Mouse (Mus musculus) limb, embryonic 10.5 days (tissue): Measurements from ENCODE around the gene Fzd7. TPM values are rescaled to one million over a fixed set of nuclear protein-coding genes. Genes with fewer than 3 reads are reported as not detected.
A peak's percentile ranks its signal among the peaks of the same experiment; 100 is the strongest.

Source experiments
- DNase-seq: peaks from one replicate; pipeline ENCODE4 v3.0.0-alpha.2; 2017; ENCODE audit warnings: low spot score
- H3K27ac ChIP-seq: fragments of 300-500 bp; sonication (generic); 2 replicates; pipeline ENCODE4 v1.5.1; 2016; ENCODE audit warnings: mild to moderate bottlenecking
- H3K27me3 ChIP-seq: fragments of 300-500 bp; sonication (generic); 2 replicates; pipeline ENCODE4 v1.6.1; 2016; ENCODE audit warnings: low read depth, mild to moderate bottlenecking; ENCODE audit not compliant: poor library complexity, severe bottlenecking
- H3K36me3 ChIP-seq: fragments of 300-500 bp; sonication (generic); 2 replicates; pipeline ENCODE4 v1.6.1; 2016; ENCODE audit warnings: mild to moderate bottlenecking, moderate library complexity
- H3K4me1 ChIP-seq: fragments of 300-500 bp; sonication (generic); 2 replicates; pipeline ENCODE4 v1.6.1; 2016
- H3K4me3 ChIP-seq: fragments of 300-500 bp; sonication (generic); 2 replicates; pipeline ENCODE4 v1.5.1; 2016; ENCODE audit warnings: mild to moderate bottlenecking, moderate library complexity
- H3K9me3 ChIP-seq: fragments of 300-500 bp; sonication (generic); replicated peaks from 2 replicates; pipeline ENCODE4 v1.6.1; 2016; ENCODE audit warnings: mild to moderate bottlenecking
- WGBS: fragments of 180-500 bp; shearing (Covaris S2); methylation state at CpG from one replicate; pipeline ENCODE4 v1.1.7; 2016; 5-methylcytosine and 5-hydroxymethylcytosine counted together
- polyA plus RNA-seq: library from polyadenylated mRNA; unstranded; fragments of >200 nt; fragmentation: Nextera tagmentation; extraction: Ambion mirVana; gene quantifications from 2 replicates; pipeline ENCODE4 v1.2.1, GENCODE M21; 2016

Gene Fzd7
- polyA plus RNA-seq, 1 experiment from 2014 or later = 13.2 TPM

DNA sequence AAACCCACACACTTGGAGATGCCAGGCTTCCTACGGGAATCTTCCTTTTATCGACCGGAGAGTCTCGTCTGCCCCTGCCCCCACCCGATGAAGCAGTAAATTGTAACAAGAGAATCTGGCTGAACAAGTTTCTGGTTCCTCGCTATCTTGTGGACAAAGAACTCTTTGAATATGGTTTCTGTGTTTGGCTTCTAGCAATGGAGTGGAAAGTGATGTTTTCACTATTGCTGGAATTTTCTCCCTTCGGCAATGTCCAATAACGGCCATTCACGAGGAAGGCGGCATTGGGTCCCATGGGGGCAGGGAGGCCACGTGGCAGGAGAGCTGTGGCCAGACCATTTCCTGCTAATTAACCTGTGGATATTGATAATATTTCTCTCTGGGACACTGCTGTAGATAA is 32.8 kb upstream of the Fzd7 start:
- Histone ChIP-seq H3K36me3 (no peaks in the 10 kb centered on the region), H3K4me3 (no peak overlapping the region), H3K27me3 (no peaks in the 10 kb centered on the region), H3K4me1 (peaks cover 49% of the 10 kb centered on the region), H3K9me3 (no peaks in the 10 kb centered on the region), H3K27ac (peak overlapping the region; percentile 70)
- peak; percentile 62 for DNase-seq
- 22% methylated on average over 11 of the region's 11 CpGs for WGBS

DNA sequence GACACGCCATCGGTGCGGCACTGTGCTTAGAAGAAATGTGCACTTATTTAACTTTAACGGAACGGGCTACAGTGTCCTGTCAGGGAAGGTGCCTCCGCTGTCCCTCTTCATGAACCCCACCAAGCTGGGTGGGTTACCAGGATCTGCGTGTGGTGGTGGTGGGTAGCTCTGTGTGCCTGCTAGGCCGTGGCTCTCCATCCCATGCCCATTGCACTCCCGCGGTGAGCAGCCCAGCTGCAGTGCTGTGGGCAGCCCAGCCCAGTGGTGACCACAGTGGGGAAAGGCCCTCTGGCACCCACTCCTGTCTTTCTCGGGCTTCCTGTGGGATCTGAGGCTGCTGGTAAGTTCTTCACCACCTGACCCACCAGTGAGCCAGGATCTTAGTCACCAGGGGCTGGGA is 31.3 kb upstream of the Fzd7 start:
- Histone ChIP-seq H3K4me1 (peaks cover 55% of the 10 kb centered on the region), H3K27ac (peak overlapping the region; percentile 70), H3K9me3 (no peaks in the 10 kb centered on the region), H3K36me3 (no peaks in the 10 kb centered on the region), H3K4me3 (no peak overlapping the region), H3K27me3 (no peaks in the 10 kb centered on the region)
- no peak for DNase-seq
- WGBS = 80% methylated on average over 11 of the region's 11 CpGs

DNA sequence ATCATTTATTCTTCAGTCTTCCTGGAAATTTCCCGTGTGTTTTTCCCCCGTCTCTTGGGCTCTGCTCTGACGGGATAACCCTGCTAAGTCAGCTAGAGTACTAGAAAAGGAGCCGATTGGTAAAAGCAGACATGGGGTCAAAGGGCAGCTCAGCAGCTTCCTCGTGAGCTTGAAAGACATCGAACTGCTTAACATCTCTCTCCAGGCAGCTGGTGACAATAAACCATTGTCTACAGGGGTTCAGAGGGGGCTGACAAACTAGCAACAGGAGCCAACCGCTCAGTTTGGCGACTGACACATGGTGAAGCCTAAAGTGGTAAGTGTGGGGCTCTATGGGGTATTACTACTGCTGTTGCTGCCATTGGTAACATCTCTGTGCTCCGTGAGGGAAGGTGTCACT is 30.6 kb upstream of the Fzd7 start:
- H3K9me3 ChIP-seq = no peaks in the 10 kb centered on the region

DNA sequence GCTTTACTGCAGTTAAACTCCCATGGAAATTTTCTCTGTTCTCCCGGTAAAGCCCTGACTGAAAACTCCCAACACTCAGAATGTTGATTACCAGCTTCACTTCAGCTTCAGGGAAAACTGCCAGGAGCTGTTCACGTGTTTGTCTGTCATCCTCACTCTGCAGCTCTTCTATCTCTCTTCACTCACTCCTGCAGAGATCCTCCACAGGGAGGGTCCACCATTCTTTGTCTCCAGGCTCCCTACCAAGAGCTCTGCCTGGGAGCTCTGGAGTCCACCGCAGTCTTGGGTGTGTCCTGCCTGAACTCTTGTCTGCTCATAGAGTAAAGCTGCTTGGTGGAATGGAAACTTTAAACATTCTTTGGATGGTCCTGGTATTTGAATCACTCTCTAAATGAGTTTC is 25.4 kb upstream of the Fzd7 start:
- peak overlapping the region; percentile 67; the same call in 1 of the 2 replicates for H3K27ac ChIP-seq
- 43% methylated on average over 3 of the region's 3 CpGs for WGBS
- no peak for DNase-seq
- peaks cover 53% of the 10 kb centered on the region for H3K4me1 ChIP-seq
- no peaks in the 10 kb centered on the region for H3K27me3 ChIP-seq
- H3K4me3 ChIP-seq = no peak overlapping the region
- no peaks in the 10 kb centered on the region for H3K9me3 ChIP-seq
- H3K36me3 ChIP-seq = no peaks in the 10 kb centered on the region

More for the DNA sequence above, 30.6 kb upstream of the Fzd7 start:
- Histone ChIP-seq H3K27ac (peak overlapping the region; percentile 70; the same call in 1 of the 2 replicates), H3K4me1 (peaks cover 62% of the 10 kb centered on the region), H3K27me3 (no peaks in the 10 kb centered on the region), H3K4me3 (no peak overlapping the region), H3K36me3 (no peaks in the 10 kb centered on the region)
- WGBS = 7% methylated on average over 9 of the region's 9 CpGs
- DNase-seq = no peak

DNA sequence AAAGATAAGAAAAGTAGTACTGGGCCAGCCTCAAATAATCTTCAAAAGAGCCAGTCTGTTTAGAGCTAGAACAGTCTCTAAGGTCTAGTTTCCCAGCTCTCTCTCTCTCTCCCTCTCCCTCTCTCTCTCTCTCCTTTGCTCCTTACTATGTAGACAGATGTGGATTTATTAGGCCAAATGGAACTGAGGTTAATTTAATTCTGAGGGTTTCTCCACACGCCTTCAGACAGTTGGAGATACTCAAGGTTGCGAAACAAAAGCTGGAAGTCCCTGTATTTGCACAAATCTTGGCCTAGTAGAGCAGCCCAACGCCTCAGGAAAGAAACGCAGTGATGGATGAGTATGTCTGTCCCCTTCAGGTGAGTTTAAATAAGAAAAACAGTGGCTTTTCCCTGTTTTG is 24.4 kb upstream of the Fzd7 start:
- peak overlapping the region; percentile 84 for H3K27ac ChIP-seq

DNA sequence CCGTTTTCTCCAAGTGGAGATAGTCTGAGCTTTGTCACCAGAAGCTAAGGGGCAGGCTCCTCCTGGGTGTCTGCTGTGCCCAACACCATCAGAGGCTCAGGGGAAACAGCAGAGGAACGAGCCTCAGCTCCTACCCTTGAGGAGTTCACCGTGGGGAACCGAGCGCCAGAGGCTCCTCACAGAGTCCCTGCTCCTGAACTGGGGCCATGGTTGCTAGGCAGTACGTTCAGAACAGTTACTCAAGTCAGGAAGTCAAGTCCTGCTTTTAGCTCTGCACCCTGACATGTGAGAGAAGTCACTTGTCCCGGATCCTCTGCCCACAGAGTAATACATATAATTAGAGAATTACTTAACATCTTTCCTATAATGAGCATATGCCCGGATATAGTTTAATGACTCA is 23.3 kb upstream of the Fzd7 start:
- no peak for DNase-seq
- WGBS = 29% methylated on average over 8 of the region's 8 CpGs
- peaks cover 54% of the 10 kb centered on the region for H3K4me1 ChIP-seq
- H3K4me3 ChIP-seq = no peak overlapping the region
- no peaks in the 10 kb centered on the region for H3K36me3 ChIP-seq
- H3K27ac ChIP-seq = peak overlapping the region; percentile 84
- H3K27me3 ChIP-seq = no peaks in the 10 kb centered on the region
- no peaks in the 10 kb centered on the region for H3K9me3 ChIP-seq

More for the DNA sequence above, 24.4 kb upstream of the Fzd7 start:
- Histone ChIP-seq H3K36me3 (no peaks in the 10 kb centered on the region), H3K4me1 (peaks cover 54% of the 10 kb centered on the region), H3K4me3 (no peak overlapping the region), H3K9me3 (no peaks in the 10 kb centered on the region), H3K27me3 (no peaks in the 10 kb centered on the region)
- WGBS = 58% methylated on average over 4 of the region's 4 CpGs
- DNase-seq = no peak

DNA sequence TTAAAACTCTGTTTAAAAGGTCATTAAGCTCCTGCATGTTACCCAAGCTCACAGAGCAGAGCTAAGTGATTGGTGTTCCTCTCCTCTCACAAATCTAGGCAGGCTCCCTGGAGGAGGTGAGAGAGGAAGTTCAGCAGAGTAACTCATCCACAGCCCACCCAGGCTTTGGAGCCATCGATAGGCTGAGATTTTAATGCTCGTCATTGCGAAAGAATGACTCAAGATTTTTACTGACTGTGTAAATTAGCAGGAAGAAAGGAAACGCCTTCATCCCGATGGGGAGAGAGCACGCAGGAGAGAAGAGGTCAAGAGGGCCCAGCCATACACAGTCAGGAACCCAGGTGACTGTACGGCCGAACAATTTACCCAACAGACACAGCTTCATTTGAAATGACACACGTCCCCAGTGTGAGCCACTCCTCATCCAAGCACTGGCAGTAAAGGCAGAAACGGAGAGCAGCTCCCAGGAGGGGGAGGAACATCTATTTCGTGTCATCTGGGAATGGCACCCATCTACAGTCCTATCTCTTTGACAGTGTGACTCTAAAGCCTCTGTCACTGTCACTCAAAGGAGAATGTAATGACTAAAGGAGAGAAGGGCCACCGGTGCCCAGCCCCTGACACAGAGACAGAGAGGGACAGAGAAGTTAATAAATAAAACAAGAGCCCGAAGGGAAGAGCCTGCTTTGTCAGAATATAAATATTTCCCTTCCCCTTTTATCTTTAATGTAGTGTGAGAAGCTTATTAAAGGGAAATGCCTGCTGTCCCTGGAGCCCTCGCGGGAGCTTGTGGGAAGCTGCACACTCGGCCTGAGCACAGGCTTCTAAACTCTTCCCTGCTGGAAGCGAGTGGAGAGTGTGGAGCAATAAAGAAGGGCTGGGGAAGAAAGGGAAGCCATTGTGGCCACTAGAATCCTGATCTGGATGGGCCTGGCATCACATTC is 17.3 kb upstream of the Fzd7 start:
- WGBS = 48% methylated on average over 17 of the region's 17 CpGs
- Histone ChIP-seq H3K27ac (peak overlapping the region; percentile 46), H3K9me3 (no peaks in the 10 kb centered on the region), H3K36me3 (no peaks in the 10 kb centered on the region), H3K27me3 (no peaks in the 10 kb centered on the region), H3K4me3 (no peak overlapping the region), H3K4me1 (peaks cover 30% of the 10 kb centered on the region)
- DNase-seq = no peak

DNA sequence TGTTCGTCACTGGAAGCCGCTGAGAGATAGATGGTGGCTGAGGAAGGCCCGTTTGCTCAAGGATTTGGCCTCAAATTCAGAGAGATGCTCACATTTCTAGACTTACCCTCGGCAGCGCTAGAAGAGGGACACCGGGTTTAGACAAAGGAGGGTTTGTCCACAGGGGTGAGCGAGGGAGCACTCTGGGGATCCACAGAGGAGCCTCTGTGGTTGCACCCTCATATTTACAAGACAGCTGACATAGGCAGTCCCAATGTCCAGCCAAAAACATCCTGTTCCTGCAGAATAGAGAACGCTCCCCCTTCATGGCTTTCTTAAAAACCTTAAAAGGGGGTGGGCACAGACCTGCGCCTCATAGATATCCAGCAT is 16.6 kb upstream of the Fzd7 start:
- Histone ChIP-seq H3K36me3 (no peaks in the 10 kb centered on the region), H3K27ac (peak overlapping the region; percentile 46), H3K4me3 (no peak overlapping the region), H3K9me3 (no peaks in the 10 kb centered on the region), H3K27me3 (no peaks in the 10 kb centered on the region), H3K4me1 (peaks cover 35% of the 10 kb centered on the region)
- WGBS = 82% methylated on average over 9 of the region's 9 CpGs
- DNase-seq = no peak

DNA sequence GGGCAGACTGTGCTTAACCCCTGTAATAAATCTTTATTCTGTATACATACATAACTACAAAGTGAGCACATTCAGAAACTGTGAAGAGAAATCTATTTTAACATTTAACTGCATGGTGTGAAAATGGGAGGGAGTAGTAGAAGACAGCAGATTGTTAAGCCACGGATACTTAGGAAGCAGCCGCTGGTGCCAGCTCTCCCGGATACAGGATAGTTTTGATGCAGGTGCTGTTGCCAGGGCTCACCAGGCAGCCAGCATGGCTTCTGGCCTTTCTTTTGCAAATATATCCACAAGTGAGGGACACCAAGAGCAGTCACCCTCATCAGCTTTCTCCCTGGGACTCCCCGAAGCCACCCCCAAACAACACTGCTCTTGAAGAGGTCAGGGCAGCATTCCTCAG is 13.1 kb upstream of the Fzd7 start:
- H3K27ac ChIP-seq = no peak overlapping the region
- no peak overlapping the region for H3K4me3 ChIP-seq
- H3K36me3 ChIP-seq = no peaks in the 10 kb centered on the region
- H3K27me3 ChIP-seq = no peaks in the 10 kb centered on the region
- 18% methylated on average over 4 of the region's 4 CpGs for WGBS
- H3K4me1 ChIP-seq = peaks cover 56% of the 10 kb centered on the region
- H3K9me3 ChIP-seq = no peaks in the 10 kb centered on the region
- no peak for DNase-seq

DNA sequence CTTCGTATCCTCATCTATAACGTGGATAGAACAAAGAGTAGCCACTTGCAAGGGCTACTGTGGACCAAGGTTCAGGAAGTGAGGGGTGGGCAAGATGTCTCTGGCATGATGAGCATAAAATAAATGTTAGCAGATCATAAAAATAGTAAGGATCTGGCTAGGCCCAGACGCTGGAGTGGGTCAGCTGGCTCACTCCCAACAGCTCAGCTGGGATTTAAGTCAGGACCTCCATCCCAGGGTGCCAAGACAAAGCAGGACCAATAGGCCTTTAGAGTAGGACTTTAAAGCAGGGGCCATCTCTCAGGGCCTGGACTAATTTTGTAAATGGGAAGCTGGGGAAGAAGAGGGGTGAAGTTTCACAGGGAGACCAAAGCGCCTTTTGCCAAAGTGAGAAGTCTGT is 11.5 kb upstream of the Fzd7 start:
- 32% methylated on average over 4 of the region's 4 CpGs for WGBS
- Histone ChIP-seq H3K4me1 (peaks cover 40% of the 10 kb centered on the region), H3K36me3 (no peaks in the 10 kb centered on the region), H3K27me3 (no peaks in the 10 kb centered on the region), H3K27ac (peak overlapping the region; percentile 66), H3K9me3 (no peaks in the 10 kb centered on the region), H3K4me3 (no peak overlapping the region)
- no peak for DNase-seq

DNA sequence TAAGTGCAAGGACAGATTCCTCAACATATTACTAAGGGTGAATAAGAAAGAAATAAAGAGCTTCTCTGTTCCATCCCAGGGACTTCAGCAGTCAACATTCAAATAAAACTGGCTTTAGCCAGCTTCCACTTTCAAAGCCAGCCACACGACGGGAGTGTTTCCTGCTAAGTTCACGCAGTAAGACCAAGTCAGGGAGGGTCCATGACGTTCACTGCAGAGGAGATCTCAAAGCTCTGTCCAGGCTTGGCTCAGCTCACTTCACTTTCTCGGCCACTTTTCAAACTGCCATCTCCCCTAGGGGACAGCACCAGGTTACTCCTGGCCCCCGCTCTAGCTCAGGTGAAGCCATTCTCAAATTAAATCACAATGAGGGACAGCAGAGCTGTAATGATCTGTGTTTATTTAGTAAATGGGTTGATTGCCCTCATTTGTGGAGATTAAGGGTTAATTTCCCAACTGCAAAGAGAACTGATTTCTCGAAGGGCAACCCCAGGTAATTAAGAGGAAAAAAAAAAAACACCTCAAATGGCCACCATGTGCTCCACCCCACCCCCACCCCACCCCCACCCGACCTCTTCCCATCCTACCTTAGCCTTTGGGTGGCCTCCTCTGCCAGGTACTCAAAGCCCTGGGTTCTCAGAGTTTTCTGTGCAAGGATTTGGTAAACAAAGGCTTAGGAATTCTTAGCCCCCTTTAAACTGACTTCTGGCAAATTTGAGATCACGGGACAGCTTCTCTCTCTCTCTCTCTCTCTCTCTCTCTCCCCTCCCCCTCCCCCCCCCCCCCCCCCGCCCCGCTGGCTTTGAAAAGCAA is 9.7 kb upstream of the Fzd7 start:
- Histone ChIP-seq H3K36me3 (no peaks in the 10 kb centered on the region), H3K27me3 (no peaks in the 10 kb centered on the region), H3K27ac (peak overlapping the region; percentile 73), H3K4me1 (peaks cover 40% of the 10 kb centered on the region), H3K9me3 (no peaks in the 10 kb centered on the region), H3K4me3 (peak overlapping the region; percentile 8; the same call in 1 of the 2 replicates)
- DNase-seq = no peak
- 6% methylated on average over 9 of the region's 11 CpGs for WGBS

DNA sequence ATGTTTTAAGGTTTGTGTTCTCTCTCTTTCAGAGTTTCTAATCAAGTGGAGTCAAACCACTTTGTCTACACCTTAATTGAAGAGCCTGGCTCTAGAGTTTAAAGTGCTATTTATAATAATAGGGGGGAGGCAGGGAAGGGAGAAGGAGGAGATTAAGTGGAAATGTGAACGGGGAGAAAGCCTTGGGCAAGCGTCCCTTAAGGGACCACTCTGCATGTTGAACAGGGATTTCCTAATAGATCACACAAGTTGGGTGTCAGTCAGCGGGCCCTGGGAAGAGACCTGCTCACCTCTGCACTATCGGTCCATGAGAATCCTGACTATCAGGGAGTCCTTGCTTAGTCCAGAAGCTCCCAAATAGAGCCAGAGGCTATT is 9.1 kb upstream of the Fzd7 start:
- H3K36me3 ChIP-seq = no peaks in the 10 kb centered on the region
- H3K27ac ChIP-seq = peak overlapping the region; percentile 73
- 10% methylated on average over 4 of the region's 4 CpGs for WGBS
- H3K9me3 ChIP-seq = no peaks in the 10 kb centered on the region
- no peaks in the 10 kb centered on the region for H3K27me3 ChIP-seq
- DNase-seq = no peak
- H3K4me1 ChIP-seq = peaks cover 40% of the 10 kb centered on the region
- 0 out of 2 replicates have a peak overlapping the region, but pooled peaks have one; percentile 8 for H3K4me3 ChIP-seq

DNA sequence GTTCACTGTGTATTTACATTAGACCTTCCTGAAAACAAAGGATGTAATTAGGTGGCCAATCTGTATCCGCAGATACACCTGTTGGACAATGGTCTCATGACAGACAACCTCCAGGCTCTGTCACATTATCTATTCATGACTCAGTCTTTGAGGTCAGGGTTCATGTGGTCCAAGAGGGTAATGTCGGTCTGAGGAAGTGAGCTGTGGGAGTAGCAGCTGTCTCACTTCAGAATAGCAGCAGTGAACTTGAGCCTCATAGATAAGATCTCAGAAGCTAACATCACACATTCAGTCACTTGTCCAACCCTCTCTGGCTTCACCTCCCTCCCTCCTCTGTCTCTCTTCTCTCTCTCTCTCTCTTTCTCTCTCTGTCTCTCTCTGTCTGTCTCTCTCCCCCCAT is 6.6 kb upstream of the Fzd7 start:
- Histone ChIP-seq H3K27me3 (no peaks in the 10 kb centered on the region), H3K36me3 (no peaks in the 10 kb centered on the region), H3K4me1 (peaks cover 42% of the 10 kb centered on the region), H3K9me3 (no peaks in the 10 kb centered on the region), H3K4me3 (no peak overlapping the region), H3K27ac (no peak overlapping the region)
- DNase-seq = no peak
- WGBS = 40% methylated on average over 2 of the region's 2 CpGs
